Mouse (Mus musculus) testis, adult 10 weeks (tissue): Measurements from ENCODE around the gene Gm13695. TPM values are rescaled to one million over a fixed set of nuclear protein-coding genes. Genes with fewer than 3 reads are reported as not detected.

ENCODE experiments used
- polyA plus RNA-seq: library from polyadenylated mRNA; stranded (reverse); fragments of 350-450 nt; fragmentation: Illumina TruSeq; extraction: RNeasy Lipid Tissue Mini Kit (QIAGEN cat#74804); gene quantifications from one replicate; pipeline ENCODE4 v1.2.3, GENCODE M21; 2014; ENCODE audit warnings: low read depth, low replicate concordance

The Gm13695 gene
- polyA plus RNA-seq: not detected

DNA sequence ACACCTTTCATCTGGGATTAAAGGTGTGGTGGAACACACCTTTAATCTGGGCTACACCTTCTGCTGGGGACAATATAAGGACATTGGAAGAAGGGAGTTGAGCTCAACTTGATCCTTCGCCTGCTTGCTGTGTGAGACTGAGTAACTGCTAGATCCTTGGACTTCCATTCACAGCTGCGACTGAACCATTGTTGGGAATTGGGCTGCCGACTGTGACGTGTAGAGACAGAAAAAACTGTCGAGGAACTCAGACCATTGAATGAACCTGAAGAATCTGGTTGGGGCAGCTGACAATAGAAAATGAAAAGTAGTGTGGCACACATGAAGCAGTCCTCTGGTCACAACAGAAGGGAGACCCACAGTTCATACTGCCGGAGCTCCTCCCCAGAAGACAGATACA is at the start of gene Gm13695:
Gene Gm13695 (plus strand): TSS at position 301 of the 400 bp plus-strand sequence.

DNA sequence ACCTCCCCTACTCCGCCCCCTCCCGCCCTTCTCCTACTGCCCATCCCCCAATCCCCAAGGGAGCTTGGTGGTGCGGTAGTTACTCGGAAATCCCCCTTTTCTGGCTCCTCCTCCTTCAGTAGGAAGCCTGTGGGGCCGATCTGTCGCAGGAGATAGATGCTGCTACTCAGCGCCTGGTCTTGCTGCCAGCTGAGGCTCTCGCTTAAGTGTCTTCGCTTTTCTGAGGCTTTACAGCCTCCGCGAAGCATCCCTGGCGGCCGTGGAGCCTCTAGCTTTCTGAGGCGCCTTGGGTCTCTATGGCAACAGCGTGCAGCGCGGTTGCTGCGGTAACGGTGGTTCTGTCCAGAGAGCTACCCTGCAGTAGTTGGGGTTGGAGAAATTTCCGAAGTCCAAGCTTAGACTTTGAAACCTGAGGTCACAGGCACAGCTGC is 26.2 kb upstream of the Gm13695 start, which contains the start of gene Zswim2:
Gene Zswim2 (minus strand): TSS at position 298 of the 431 bp plus-strand sequence.

DNA sequence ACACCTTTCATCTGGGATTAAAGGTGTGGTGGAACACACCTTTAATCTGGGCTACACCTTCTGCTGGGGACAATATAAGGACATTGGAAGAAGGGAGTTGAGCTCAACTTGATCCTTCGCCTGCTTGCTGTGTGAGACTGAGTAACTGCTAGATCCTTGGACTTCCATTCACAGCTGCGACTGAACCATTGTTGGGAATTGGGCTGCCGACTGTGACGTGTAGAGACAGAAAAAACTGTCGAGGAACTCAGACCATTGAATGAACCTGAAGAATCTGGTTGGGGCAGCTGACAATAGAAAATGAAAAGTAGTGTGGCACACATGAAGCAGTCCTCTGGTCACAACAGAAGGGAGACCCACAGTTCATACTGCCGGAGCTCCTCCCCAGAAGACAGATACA is 11.7 kb upstream of the Gm13695 start, which contains the start of gene Gm13698:
Gene Gm13698 (plus strand): TSS at position 301 of the 400 bp plus-strand sequence.

DNA sequence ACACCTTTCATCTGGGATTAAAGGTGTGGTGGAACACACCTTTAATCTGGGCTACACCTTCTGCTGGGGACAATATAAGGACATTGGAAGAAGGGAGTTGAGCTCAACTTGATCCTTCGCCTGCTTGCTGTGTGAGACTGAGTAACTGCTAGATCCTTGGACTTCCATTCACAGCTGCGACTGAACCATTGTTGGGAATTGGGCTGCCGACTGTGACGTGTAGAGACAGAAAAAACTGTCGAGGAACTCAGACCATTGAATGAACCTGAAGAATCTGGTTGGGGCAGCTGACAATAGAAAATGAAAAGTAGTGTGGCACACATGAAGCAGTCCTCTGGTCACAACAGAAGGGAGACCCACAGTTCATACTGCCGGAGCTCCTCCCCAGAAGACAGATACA is 5.9 kb upstream of the Gm13695 start, which contains the start of gene Gm13693:
Gene Gm13693 (plus strand): TSS at position 301 of the 400 bp plus-strand sequence.

DNA sequence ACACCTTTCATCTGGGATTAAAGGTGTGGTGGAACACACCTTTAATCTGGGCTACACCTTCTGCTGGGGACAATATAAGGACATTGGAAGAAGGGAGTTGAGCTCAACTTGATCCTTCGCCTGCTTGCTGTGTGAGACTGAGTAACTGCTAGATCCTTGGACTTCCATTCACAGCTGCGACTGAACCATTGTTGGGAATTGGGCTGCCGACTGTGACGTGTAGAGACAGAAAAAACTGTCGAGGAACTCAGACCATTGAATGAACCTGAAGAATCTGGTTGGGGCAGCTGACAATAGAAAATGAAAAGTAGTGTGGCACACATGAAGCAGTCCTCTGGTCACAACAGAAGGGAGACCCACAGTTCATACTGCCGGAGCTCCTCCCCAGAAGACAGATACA is 5.7 kb downstream of the Gm13695 start, which contains the start of gene Gm13696:
Gene Gm13696 (plus strand): TSS at position 301 of the 400 bp plus-strand sequence.

DNA sequence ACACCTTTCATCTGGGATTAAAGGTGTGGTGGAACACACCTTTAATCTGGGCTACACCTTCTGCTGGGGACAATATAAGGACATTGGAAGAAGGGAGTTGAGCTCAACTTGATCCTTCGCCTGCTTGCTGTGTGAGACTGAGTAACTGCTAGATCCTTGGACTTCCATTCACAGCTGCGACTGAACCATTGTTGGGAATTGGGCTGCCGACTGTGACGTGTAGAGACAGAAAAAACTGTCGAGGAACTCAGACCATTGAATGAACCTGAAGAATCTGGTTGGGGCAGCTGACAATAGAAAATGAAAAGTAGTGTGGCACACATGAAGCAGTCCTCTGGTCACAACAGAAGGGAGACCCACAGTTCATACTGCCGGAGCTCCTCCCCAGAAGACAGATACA is 11.5 kb downstream of the Gm13695 start, which contains the start of gene Gm13694:
Gene Gm13694 (plus strand): TSS at position 301 of the 400 bp plus-strand sequence.

DNA sequence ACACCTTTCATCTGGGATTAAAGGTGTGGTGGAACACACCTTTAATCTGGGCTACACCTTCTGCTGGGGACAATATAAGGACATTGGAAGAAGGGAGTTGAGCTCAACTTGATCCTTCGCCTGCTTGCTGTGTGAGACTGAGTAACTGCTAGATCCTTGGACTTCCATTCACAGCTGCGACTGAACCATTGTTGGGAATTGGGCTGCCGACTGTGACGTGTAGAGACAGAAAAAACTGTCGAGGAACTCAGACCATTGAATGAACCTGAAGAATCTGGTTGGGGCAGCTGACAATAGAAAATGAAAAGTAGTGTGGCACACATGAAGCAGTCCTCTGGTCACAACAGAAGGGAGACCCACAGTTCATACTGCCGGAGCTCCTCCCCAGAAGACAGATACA is 17.3 kb downstream of the Gm13695 start, which contains the start of gene Gm13697:
Gene Gm13697 (plus strand): TSS at position 301 of the 400 bp plus-strand sequence.

DNA sequence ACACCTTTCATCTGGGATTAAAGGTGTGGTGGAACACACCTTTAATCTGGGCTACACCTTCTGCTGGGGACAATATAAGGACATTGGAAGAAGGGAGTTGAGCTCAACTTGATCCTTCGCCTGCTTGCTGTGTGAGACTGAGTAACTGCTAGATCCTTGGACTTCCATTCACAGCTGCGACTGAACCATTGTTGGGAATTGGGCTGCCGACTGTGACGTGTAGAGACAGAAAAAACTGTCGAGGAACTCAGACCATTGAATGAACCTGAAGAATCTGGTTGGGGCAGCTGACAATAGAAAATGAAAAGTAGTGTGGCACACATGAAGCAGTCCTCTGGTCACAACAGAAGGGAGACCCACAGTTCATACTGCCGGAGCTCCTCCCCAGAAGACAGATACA is 23.1 kb downstream of the Gm13695 start, which contains the start of gene Gm13691:
Gene Gm13691 (plus strand): TSS at position 301 of the 400 bp plus-strand sequence.

Other genes starting within 250 kb of the Gm13695 start
- 7.0 TPM for gene Itgav, start 242.9 kb upstream of the Gm13695 start, polyA plus RNA-seq
- gene Fam171b, start 154.7 kb upstream of the Gm13695 start, polyA plus RNA-seq: 0.60 TPM
- 449 TPM for gene Zswim2, start 26.1 kb upstream of the Gm13695 start, polyA plus RNA-seq
- 0.69 TPM for gene Gm13698, start 11.6 kb upstream of the Gm13695 start, polyA plus RNA-seq
- 0.69 TPM for gene Gm13693, start 5.8 kb upstream of the Gm13695 start, polyA plus RNA-seq
- 0.69 TPM for gene Gm13696, start 5.8 kb downstream of the Gm13695 start, polyA plus RNA-seq
- 0.69 TPM for gene Gm13694, start 11.6 kb downstream of the Gm13695 start, polyA plus RNA-seq
- gene Gm13697, start 17.4 kb downstream of the Gm13695 start, polyA plus RNA-seq: 0.69 TPM
- gene Gm13691, start 23.2 kb downstream of the Gm13695 start, polyA plus RNA-seq: 0.32 TPM